Mouse (Mus musculus) heart, embryonic 13.5 days (tissue): ENCODE results near the gene Ksr1. TPM values are rescaled to one million over a fixed set of nuclear protein-coding genes. Genes with fewer than 3 reads are reported as not detected.

ENCODE experiments used
- ATAC-seq: fragments of 200-750 bp; cut with Nextera tagmentation; 2 replicates; pipeline ENCODE4 v1.8.0; 2017; ENCODE audit warnings: moderate TSS enrichment; ENCODE audit not compliant: insufficient number of reproducible peaks, low FRiP score, low TSS enrichment; ENCODE audit errors: extremely low read depth
- H3K27ac ChIP-seq: fragments of 300-500 bp; sonication (generic); replicated peaks from 2 replicates; pipeline ENCODE4 v1.5.1; 2015; ENCODE audit warnings: moderate library complexity, mild to moderate bottlenecking, inconsistent platforms
- H3K27me3 ChIP-seq: fragments of 300-500 bp; sonication (generic); replicated peaks from 2 replicates; pipeline ENCODE4 v1.6.1; 2015; ENCODE audit warnings: mild to moderate bottlenecking, inconsistent platforms
- H3K36me3 ChIP-seq: fragments of 300-500 bp; sonication (generic); 2 replicates; pipeline ENCODE4 v1.6.1; 2015; ENCODE audit warnings: mild to moderate bottlenecking, inconsistent platforms
- H3K4me1 ChIP-seq: fragments of 300-500 bp; sonication (generic); 2 replicates; pipeline ENCODE4 v1.6.1; 2015; ENCODE audit warnings: inconsistent platforms
- H3K4me2 ChIP-seq: fragments of 300-500 bp; sonication (generic); 2 replicates; pipeline ENCODE4 v1.6.1; 2015; ENCODE audit warnings: inconsistent platforms, mild to moderate bottlenecking, moderate library complexity
- H3K4me3 ChIP-seq: fragments of 300-500 bp; sonication (generic); 2 replicates; pipeline ENCODE4 v1.5.1; 2015; ENCODE audit warnings: moderate library complexity, mild to moderate bottlenecking, inconsistent platforms
- H3K9ac ChIP-seq: fragments of 300-500 bp; sonication (generic); 2 replicates; pipeline ENCODE4 v1.6.1; 2015; ENCODE audit warnings: inconsistent platforms, mild to moderate bottlenecking, moderate library complexity
- H3K9me3 ChIP-seq: fragments of 300-500 bp; sonication (generic); 2 replicates; pipeline ENCODE4 v1.6.1; 2016; ENCODE audit warnings: inconsistent platforms
- WGBS: fragments of 180-500 bp; shearing (Covaris S2); methylation state at CpG from one replicate; pipeline ENCODE4 v1.1.7; 2015; ENCODE audit warnings: mixed read lengths; 5-methylcytosine and 5-hydroxymethylcytosine counted together
- polyA plus RNA-seq: library from polyadenylated mRNA; unstranded; fragments of >200 nt; fragmentation: Nextera tagmentation; extraction: Ambion mirVana; gene quantifications from 2 replicates; pipeline ENCODE4 v1.2.1, GENCODE M21; 2015

Ksr1 gene
- polyA plus RNA-seq, 1 experiment from 2014 or later = 2.4 TPM

GRCm38 (mm10) chr11:79041908-79042430, 104.2 kb downstream of the Ksr1 start:
- H3K36me3 ChIP-seq = peaks cover 70% of the 10 kb centered on the region
- no peaks in the 10 kb centered on the region for H3K27me3 ChIP-seq

DNA sequence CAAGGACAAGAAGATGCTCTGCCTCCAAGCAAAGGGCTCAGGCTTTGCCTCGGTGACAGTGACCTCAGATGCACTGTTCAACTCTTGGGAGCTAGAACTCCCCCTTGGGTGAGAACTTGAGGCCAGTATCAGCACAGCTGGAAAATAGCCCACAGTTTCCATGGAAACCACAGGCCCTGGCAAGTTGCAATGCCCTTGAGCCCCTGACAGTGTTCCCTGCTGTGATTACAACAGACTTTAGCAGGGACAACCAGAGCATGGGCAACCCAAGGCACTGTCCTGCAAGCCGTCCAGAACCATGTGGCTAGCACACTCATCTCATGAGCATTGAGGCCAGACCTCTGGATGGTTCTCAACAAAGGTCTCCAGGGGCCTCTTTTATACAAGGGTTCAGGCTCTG, 106.7 kb downstream of the Ksr1 start:
- peaks cover 76% of the 10 kb centered on the region for H3K36me3 ChIP-seq
- no peak for ATAC-seq

More at GRCm38 (mm10) chr11:79041908-79042430, 104.2 kb downstream of the Ksr1 start:
- no peak overlapping the region for H3K9ac ChIP-seq
- no peak overlapping the region for H3K4me2 ChIP-seq
- H3K27ac ChIP-seq = no peak overlapping the region
- H3K9me3 ChIP-seq = no peaks in the 10 kb centered on the region
- WGBS = 79% methylated on average over 14 of the region's 14 CpGs
- no peak overlapping the region for H3K4me3 ChIP-seq
- peaks cover 9% of the 10 kb centered on the region for H3K4me1 ChIP-seq
- ATAC-seq = no peak

DNA sequence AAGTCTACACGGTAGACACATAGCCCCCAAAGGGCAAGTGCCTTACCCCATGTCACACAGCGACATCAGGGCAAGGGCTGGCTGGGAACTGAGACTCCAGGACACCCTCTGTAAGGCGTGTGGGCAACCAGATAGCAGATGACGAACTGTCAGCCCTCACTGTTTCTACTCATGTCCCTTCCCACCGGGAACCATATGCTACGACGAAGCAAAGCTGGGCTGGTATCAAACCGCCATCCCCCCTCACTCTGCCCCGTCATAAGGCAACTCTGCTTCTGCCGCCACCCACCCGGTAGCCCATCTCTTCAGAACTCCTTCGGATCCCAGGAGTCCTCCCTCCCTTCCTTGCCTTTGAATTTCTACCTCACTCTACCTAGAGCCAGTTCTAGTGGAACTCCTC, 108.7 kb downstream of the Ksr1 start:
- H3K9ac ChIP-seq = no peak overlapping the region
- WGBS = 68% methylated on average over 12 of the region's 12 CpGs
- H3K9me3 ChIP-seq = no peaks in the 10 kb centered on the region
- H3K27ac ChIP-seq = no peak overlapping the region
- peaks cover 71% of the 10 kb centered on the region for H3K36me3 ChIP-seq
- H3K4me3 ChIP-seq = no peak overlapping the region
- H3K27me3 ChIP-seq = no peaks in the 10 kb centered on the region
- no peak overlapping the region for H3K4me2 ChIP-seq
- H3K4me1 ChIP-seq = peaks cover 3% of the 10 kb centered on the region; the same call in 1 of the 2 replicates
- no peak for ATAC-seq

More for the DNA sequence above, 106.7 kb downstream of the Ksr1 start:
- Histone ChIP-seq H3K27me3 (no peaks in the 10 kb centered on the region), H3K9ac (no peak overlapping the region), H3K9me3 (no peaks in the 10 kb centered on the region), H3K4me1 (peaks cover 3% of the 10 kb centered on the region; the same call in 1 of the 2 replicates), H3K4me2 (no peak overlapping the region), H3K4me3 (no peak overlapping the region), H3K27ac (no peak overlapping the region)
- WGBS = 50% methylated on average over 2 of the region's 2 CpGs

DNA sequence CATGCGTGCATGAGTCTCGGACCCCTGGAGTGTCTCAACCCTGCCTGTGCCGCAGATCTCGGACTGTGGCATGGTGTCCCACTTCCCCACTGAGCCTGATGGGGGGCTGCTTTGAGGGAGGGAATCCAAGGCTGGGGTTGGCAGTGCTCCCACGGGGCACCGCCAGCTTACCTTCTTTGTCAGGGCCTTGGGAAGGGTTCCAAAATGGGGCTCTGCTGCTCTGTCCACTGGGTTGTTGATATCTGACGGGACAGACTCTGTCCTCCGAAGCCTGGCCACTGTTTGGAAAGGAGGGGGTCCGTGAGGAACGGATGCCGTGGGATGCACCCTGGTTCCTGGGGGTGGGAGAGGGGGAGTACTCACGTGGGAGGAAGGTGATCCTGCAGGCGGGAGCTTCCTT, 109.9 kb downstream of the Ksr1 start:
- H3K4me2 ChIP-seq = no peak overlapping the region
- no peaks in the 10 kb centered on the region for H3K27me3 ChIP-seq
- no peak overlapping the region for H3K4me3 ChIP-seq
- 78% methylated on average over 13 of the region's 13 CpGs for WGBS
- H3K36me3 ChIP-seq = peaks cover 70% of the 10 kb centered on the region
- H3K27ac ChIP-seq = no peak overlapping the region
- H3K4me1 ChIP-seq = peaks cover 7% of the 10 kb centered on the region
- no peak for ATAC-seq
- H3K9me3 ChIP-seq = no peaks in the 10 kb centered on the region
- H3K9ac ChIP-seq = no peak overlapping the region

GRCm38 (mm10) chr11:79033636-79034035, 112.6 kb downstream of the Ksr1 start:
- no peak overlapping the region for H3K4me3 ChIP-seq
- peaks cover 70% of the 10 kb centered on the region for H3K36me3 ChIP-seq
- H3K27me3 ChIP-seq = no peaks in the 10 kb centered on the region
- H3K9ac ChIP-seq = no peak overlapping the region
- H3K27ac ChIP-seq = no peak overlapping the region
- no peak overlapping the region for H3K4me2 ChIP-seq
- no peak for ATAC-seq
- 83% methylated on average over 11 of the region's 11 CpGs for WGBS
- peaks cover 12% of the 10 kb centered on the region for H3K4me1 ChIP-seq
- no peaks in the 10 kb centered on the region for H3K9me3 ChIP-seq

DNA sequence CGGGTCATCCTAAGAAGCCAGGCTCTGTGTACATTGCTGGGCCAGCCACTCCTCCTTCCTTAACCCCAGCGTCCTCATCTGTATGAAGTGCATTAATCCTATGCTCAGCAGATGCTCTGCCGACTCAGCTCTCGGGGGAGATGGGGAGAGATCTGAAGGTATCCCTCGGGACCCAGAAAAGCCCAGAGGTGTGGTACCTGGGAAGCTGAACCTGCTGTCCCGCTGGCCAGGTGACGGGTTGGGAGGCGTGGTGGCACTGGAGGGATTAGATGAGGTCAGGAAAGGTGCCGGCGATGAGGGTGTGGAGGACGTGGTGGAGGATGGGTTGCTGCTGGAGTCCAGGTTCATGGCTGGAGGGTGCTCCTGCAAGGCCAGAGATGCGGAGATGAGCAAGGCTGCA, 113.2 kb downstream of the Ksr1 start:
- 83% methylated on average over 12 of the region's 12 CpGs for WGBS
- H3K9me3 ChIP-seq = no peaks in the 10 kb centered on the region
- H3K4me3 ChIP-seq = no peak overlapping the region
- 0 out of 2 replicates have a peak overlapping the region, but pooled peaks have one; percentile 15 for H3K9ac ChIP-seq
- H3K4me1 ChIP-seq = peaks cover 12% of the 10 kb centered on the region
- H3K4me2 ChIP-seq = no peak overlapping the region
- peaks cover 70% of the 10 kb centered on the region for H3K36me3 ChIP-seq
- no peaks in the 10 kb centered on the region for H3K27me3 ChIP-seq
- no peak overlapping the region for H3K27ac ChIP-seq
- ATAC-seq = no peak

GRCm38 (mm10) chr11:79031452-79031746, 114.8 kb downstream of the Ksr1 start:
- Histone ChIP-seq H3K9ac (0 out of 2 replicates have a peak overlapping the region, but pooled peaks have one; percentile 28), H3K4me3 (no peak overlapping the region), H3K27me3 (no peaks in the 10 kb centered on the region), H3K4me2 (no peak overlapping the region), H3K27ac (0 out of 2 replicates have a peak overlapping the region, but pooled peaks have one; percentile 16), H3K9me3 (no peaks in the 10 kb centered on the region), H3K4me1 (peaks cover 12% of the 10 kb centered on the region), H3K36me3 (peaks cover 75% of the 10 kb centered on the region)
- ATAC-seq = no peak
- WGBS = 68% methylated on average over 5 of the region's 5 CpGs

DNA sequence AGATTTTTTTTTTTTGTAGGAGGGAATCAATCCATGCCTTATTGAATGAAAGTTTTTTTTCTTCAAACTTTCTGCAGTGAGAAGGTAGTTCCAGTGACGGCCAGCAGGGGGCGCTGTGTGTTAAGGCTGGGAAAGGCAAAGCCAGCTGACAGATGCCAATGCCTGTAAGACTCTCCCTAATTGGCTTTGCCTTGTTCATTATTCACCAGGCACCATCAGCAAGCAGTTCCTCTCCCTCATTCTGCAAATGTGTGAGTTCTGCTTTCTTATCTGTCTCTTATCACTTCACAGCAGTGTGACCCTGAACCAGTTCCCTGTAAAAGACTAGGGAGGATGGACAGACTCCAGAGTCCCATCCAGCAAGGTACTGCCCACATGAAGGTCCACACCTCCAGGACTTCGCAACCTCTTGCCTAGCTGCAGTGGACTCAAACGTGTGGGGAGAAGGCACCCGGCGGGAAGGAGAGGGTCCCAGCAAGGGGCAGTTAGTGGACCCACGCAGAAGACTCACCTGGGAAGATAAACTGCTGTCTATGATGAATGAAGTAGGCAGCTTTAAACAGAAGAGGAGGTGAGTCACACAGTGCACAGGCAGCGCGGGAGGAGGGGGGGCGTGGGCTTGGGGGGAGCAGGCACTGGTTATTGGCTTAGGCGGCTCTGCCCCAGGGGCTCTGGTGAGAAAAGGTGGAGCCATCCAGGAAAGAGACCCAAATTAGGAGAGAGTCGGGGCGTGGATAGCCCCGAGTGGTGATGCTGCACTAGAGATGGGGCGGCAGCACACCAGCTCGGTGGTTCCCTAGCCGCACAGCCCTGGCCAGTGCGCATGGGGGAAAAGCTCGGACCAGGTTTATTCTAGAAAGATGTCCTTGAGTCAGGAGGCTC, 115.4 kb downstream of the Ksr1 start:
- Histone ChIP-seq H3K4me3 (no peak overlapping the region), H3K27me3 (no peaks in the 10 kb centered on the region), H3K36me3 (peaks cover 75% of the 10 kb centered on the region), H3K9ac (peak overlapping the region; percentile 28; the same call in 1 of the 2 replicates), H3K9me3 (no peaks in the 10 kb centered on the region), H3K4me2 (no peak overlapping the region), H3K4me1 (peaks cover 12% of the 10 kb centered on the region), H3K27ac (0 out of 2 replicates have a peak overlapping the region, but pooled peaks have one; percentile 16)
- 25% methylated on average over 19 of the region's 19 CpGs for WGBS
- ATAC-seq = no peak

DNA sequence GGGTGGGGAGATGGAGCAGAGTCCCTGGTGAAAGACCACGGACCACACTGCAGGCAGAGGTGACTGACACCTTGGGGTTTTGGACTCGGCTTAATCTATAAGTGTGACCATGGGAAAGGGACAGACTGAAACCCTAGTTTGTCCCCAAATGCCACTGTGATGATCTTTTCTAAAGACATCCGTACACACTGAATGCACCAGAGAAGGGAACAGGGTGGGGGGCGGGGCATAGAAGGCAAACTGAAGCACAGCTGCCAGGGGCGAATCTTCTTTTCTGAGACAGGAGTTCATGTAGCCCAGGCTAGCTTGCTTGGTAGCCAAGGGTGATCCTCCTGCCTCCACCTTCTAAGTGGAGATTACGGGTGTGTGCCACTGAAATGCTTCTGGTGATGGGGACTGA, 122.5 kb downstream of the Ksr1 start:
- Histone ChIP-seq H3K36me3 (peaks cover 76% of the 10 kb centered on the region), H3K9ac (peak overlapping the region; percentile 40; the same call in 1 of the 2 replicates)
- 62% methylated on average over 6 of the region's 6 CpGs for WGBS

DNA sequence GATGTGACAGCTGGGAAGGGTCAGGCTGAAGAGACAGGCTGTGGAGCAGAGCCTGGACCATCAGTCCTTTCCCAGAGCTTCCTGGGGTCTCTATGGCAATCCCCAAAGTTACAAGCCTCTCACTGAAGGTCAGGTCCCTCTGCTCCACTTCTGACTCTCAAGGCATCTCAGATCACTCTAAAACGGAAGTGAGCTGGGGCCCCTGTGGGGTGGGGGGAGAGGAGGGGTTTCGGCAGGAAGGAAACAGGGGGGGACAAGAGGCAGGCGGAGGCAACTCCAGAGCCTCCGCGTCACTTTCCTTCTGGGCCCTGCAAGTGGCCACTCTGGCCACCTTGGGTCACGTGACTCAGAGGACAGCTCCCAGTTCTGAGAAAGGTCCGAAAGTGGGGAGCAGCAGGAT, 122.9 kb downstream of the Ksr1 start:
- Histone ChIP-seq H3K36me3 (peaks cover 77% of the 10 kb centered on the region), H3K9ac (peak overlapping the region; percentile 40), H3K9me3 (no peaks in the 10 kb centered on the region), H3K4me2 (peak overlapping the region; percentile 44), H3K27ac (peak overlapping the region; percentile 74), H3K27me3 (no peaks in the 10 kb centered on the region), H3K4me3 (no peak overlapping the region), H3K4me1 (peaks cover 30% of the 10 kb centered on the region)
- ATAC-seq = no peak
- 23% methylated on average over 7 of the region's 7 CpGs for WGBS

More for the DNA sequence above, 122.5 kb downstream of the Ksr1 start:
- H3K4me1 ChIP-seq = peaks cover 30% of the 10 kb centered on the region
- no peaks in the 10 kb centered on the region for H3K27me3 ChIP-seq
- peak overlapping the region; percentile 74 for H3K27ac ChIP-seq
- no peaks in the 10 kb centered on the region for H3K9me3 ChIP-seq
- H3K4me2 ChIP-seq = peak overlapping the region; percentile 44
- no peak overlapping the region for H3K4me3 ChIP-seq
- ATAC-seq = no peak

GRCm38 (mm10) chr11:79022836-79023235, 123.4 kb downstream of the Ksr1 start:
- 83% methylated on average over 4 of the region's 4 CpGs for whole genome bisulfite sequencing
- Histone ChIP-seq H3K4me3 (no peak overlapping the region), H3K36me3 (peaks cover 78% of the 10 kb centered on the region), H3K27me3 (no peaks in the 10 kb centered on the region), H3K4me2 (peak overlapping the region; percentile 44), H3K4me1 (peaks cover 30% of the 10 kb centered on the region), H3K9ac (peak overlapping the region; percentile 40; the same call in 1 of the 2 replicates), H3K27ac (peak overlapping the region; percentile 74), H3K9me3 (no peaks in the 10 kb centered on the region)
- no peak for ATAC-seq
